Mouse (Mus musculus): ENCODE results near the gene Akap1.

DNA sequence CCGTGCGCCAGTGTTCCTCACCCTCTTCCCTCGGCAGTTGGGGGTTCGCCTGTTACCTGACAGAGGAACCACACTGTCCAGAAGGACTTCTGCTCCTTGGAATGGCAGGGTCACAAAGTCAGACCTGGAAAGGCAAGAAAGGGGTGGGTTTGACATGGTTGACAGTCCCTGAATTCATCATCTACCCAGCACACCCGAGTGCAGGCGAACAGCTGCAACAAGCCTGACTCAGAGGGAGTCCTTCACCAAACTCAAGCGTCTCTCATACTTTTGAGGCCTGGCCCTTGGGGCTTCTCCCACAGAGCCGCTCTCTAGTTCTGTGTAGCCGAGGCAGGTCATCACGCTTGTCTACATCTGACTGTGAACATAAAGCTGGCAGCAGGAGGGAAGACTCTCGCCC is 29.8 kb downstream of the Akap1 start:
- TF ChIP-seq CTCF (IDR thresholded peaks at IDR 0.05; ENCODE audit: control insufficient read depth, insufficient read depth, insufficient read length) (no peak), MAX (IDR thresholded peaks at IDR 0.05) (no peak), FOSL1 (IDR thresholded peaks at IDR 0.05; ENCODE audit: insufficient read depth, low read length, poor library complexity, severe bottlenecking) (no peak), USF1 (IDR thresholded peaks at IDR 0.05; ENCODE audit: low read depth) (no peak), MYOD1 (IDR thresholded peaks at IDR 0.05; ENCODE audit: control insufficient read depth, insufficient read length, low read depth) (no peak), CEBPB (IDR thresholded peaks at IDR 0.05; ENCODE audit: low read depth) (no peak)
